Mouse (Mus musculus): Measurements from ENCODE around the gene Cdk14.

GRCm38 (mm10) chr5:5242704-5243103 is 177.4 kb downstream of the Cdk14 start:
- no peak for TF ChIP-seq POLR2A (IDR thresholded peaks at IDR 0.05; ENCODE audit: borderline replicate concordance, insufficient read depth, low read length)
- no peak for TF ChIP-seq CTCF (IDR thresholded peaks at IDR 0.05; ENCODE audit: borderline replicate concordance, insufficient read depth, low read depth, low read length)

All from cerebellum, adult 2 months (tissue).